ENCODE assay signal across 16 mouse cellular contexts in genomic region chr11:112912875-112913274, GRCm38 (mm10).
DNase-seq lines count a peak whose midpoint lies in the region; TF ChIP-seq lines count a peak whose summit lies in the region.
"Had no signal": no experiment of that assay in that cellular context is flagged by ENCODE, and none has a peak within 500 bp of the region (broad histone marks: within the 10 kb centered on the region; RNA-seq: fewer than 3 reads in every experiment).

No protein-coding gene starts in this region.

- H3K36me3 ChIP-seq in myocyte (ENCODE audit: control insufficient read depth, insufficient read depth) = no peaks in the 10 kb centered on the region
- H3K36me3 ChIP-seq: G1E had no signal

- H3K4me2 ChIP-seq in myocyte (ENCODE audit: low read depth) = no peak overlapping the region

- H3K79me2 ChIP-seq in myocyte (ENCODE audit: control insufficient read depth, insufficient read depth) = no peaks in the 10 kb centered on the region

- TF ChIP-seq POLR2A in myocyte (IDR thresholded peaks at IDR 0.05; ENCODE audit: insufficient read length, low read depth) = no peak

- no peak overlapping the region for H3K4me3 ChIP-seq in myocyte

- H3K27me3 ChIP-seq in myocyte (ENCODE audit: control insufficient read depth, insufficient read depth, insufficient read length) = no peaks in the 10 kb centered on the region
- H3K27me3 ChIP-seq: CH12.LX, Patski had no signal

- no peak for DNase-seq in layer of hippocampus, adult 8-10 months (ENCODE audit: low spot score in 2 of 2)
- DNase-seq: adrenal gland, adult 2 months; adrenal gland, adult 8-10 months; adrenal gland, postnatal 10 days; adrenal gland, postnatal 14 days; adrenal gland, postnatal 25 days; adrenal gland, postnatal 36 days; B cell, adult 2 months; cerebellum, adult 11 months; cerebellum, adult 11-12 months; cerebellum, adult 18-20 months; cerebellum, adult 2 months had no signal

- no peak overlapping the region for H3ac ChIP-seq in myocyte (ENCODE audit: control insufficient read depth, insufficient read length)

TF ChIP-seq in myocyte, 11 proteins besides CTCF, POLR2A, EP300 and RAD21:
- no peak for TF ChIP-seq TCF3 (IDR thresholded peaks at IDR 0.05; ENCODE audit: insufficient read length, low read depth)
- no peak for TF ChIP-seq SRF (IDR thresholded peaks at IDR 0.05; ENCODE audit: control insufficient read depth, insufficient read length, low read depth)
- peak in 2 of 3 experiments; percentile 44 to 74 for TF ChIP-seq MYOG (IDR thresholded peaks at IDR 0.05; ENCODE audit: control insufficient read depth in 1 of 3, insufficient read depth in 1 of 3, insufficient read length in 2 of 3, low read depth in 2 of 3)
- no peak for TF ChIP-seq CEBPB (IDR thresholded peaks at IDR 0.05; ENCODE audit: insufficient read depth, poor library complexity, severe bottlenecking)
- TF ChIP-seq MAX (IDR thresholded peaks at IDR 0.05; ENCODE audit: low read depth) = no peak
- TF ChIP-seq E2F4 (IDR thresholded peaks at IDR 0.05; ENCODE audit: insufficient read depth) = no peak
- peak in 2 of 3 experiments; percentile 37 to 61 for TF ChIP-seq MYOD1 (IDR thresholded peaks at IDR 0.05; ENCODE audit: control insufficient read depth in 1 of 3, insufficient read length in 2 of 3, low read depth in 2 of 3)
- TF ChIP-seq TCF12 (IDR thresholded peaks at IDR 0.05; ENCODE audit: insufficient read depth, poor library complexity, severe bottlenecking) = no peak
- no peak for TF ChIP-seq USF1 (IDR thresholded peaks at IDR 0.05; ENCODE audit: low read depth)
- no peak for TF ChIP-seq POLR2AphosphoS2 (IDR thresholded peaks at IDR 0.05; ENCODE audit: insufficient read length, low read depth)
- no peak for TF ChIP-seq REST (IDR thresholded peaks at IDR 0.05; ENCODE audit: insufficient read depth, insufficient read length)
TF ChIP-seq in myocyte: peak in this region for 2.
